8 mouse cellular contexts compared by ENCODE assay signal in genomic region chr15:78876258-78876696, GRCm38 (mm10). TPM values are rescaled to one million over a fixed set of nuclear protein-coding genes. Genes with fewer than 3 reads are reported as not detected.
DNase-seq lines count a peak whose midpoint lies in the region; ATAC-seq lines count a peak whose summit lies in the region.

No protein-coding gene starts in this region.

- H3K36me3 ChIP-seq in hindbrain, embryonic 15.5 days: no peaks in the 10 kb centered on the region

- peaks cover 31% of the 10 kb centered on the region for H3K4me1 ChIP-seq in hindbrain, embryonic 15.5 days (replicated peaks)

- peak overlapping the region; percentile 75 for H3K4me2 ChIP-seq in hindbrain, embryonic 15.5 days

- peak overlapping the region; percentile 90 for H3K4me3 ChIP-seq in hindbrain, embryonic 15.5 days

- 3% methylated on average over 17 of the region's 17 CpGs for WGBS in hindbrain, embryonic 15.5 days

- peak overlapping the region; percentile 87 for H3K9ac ChIP-seq in hindbrain, embryonic 15.5 days

- DNase-seq in T-cell, adult 2 months (ENCODE audit: low spot score): peak; percentile 48
- DNase-seq in cerebellum, postnatal 4 days (ENCODE audit: low spot score in 2 of 2): peak; percentile 78 to 86
- peak; percentile 56 to 69 for DNase-seq in frontal cortex, postnatal 25 days (ENCODE audit: low spot score in 2 of 2)
- peak; percentile 57 for DNase-seq in left cerebral cortex, adult 11 months (ENCODE audit: low spot score)
- DNase-seq in lung, postnatal 25 days (ENCODE audit: low spot score): peak; percentile 90
- peak; percentile 43 for DNase-seq in retina, adult 2 months (ENCODE audit: low read depth, low spot score)
- DNase-seq in thymus, postnatal 4 days: peak; percentile 82

- no peaks in the 10 kb centered on the region for H3K9me3 ChIP-seq in hindbrain, embryonic 15.5 days

- H3K27ac ChIP-seq in hindbrain, embryonic 15.5 days (replicated peaks): peak overlapping the region; percentile 100

- ATAC-seq in hindbrain, embryonic 15.5 days (ENCODE audit: low FRiP score, low read depth): peak; percentile 20; the same call in 1 of the 2 replicates

- H3K27me3 ChIP-seq in hindbrain, embryonic 15.5 days: no peaks in the 10 kb centered on the region

RNA-seq across cellular contexts. Expression of gene Gga1, which starts 0.7 kb away (rescaled TPM):
- 44.7 and 51.9 TPM in 2 replicates for polyA plus RNA-seq in hindbrain, embryonic 15.5 days (2015; fragmentation: Nextera tagmentation; extraction: Ambion mirVana)

RNA-seq across cellular contexts. Expression of gene Lgals2, which starts 20.9 kb away (rescaled TPM):
- polyA plus RNA-seq in hindbrain, embryonic 15.5 days (2015; fragmentation: Nextera tagmentation; extraction: Ambion mirVana): 0.68 TPM in 1 of 2 replicates, not detected in the other

RNA-seq across cellular contexts. Expression of gene Gm49510, which starts 23.2 kb away (rescaled TPM):
- not detected in 2 replicates for polyA plus RNA-seq in hindbrain, embryonic 15.5 days (2015; fragmentation: Nextera tagmentation; extraction: Ambion mirVana)

RNA-seq across cellular contexts. Expression of gene Sh3bp1, which starts 23.3 kb away (rescaled TPM):
- 4.2 and 4.5 TPM in 2 replicates for polyA plus RNA-seq in hindbrain, embryonic 15.5 days (2015; fragmentation: Nextera tagmentation; extraction: Ambion mirVana)

RNA-seq across cellular contexts. Expression of gene Cdc42ep1, which starts 33.9 kb away (rescaled TPM):
- polyA plus RNA-seq in hindbrain, embryonic 15.5 days (2015; fragmentation: Nextera tagmentation; extraction: Ambion mirVana): 14.7 and 15.5 TPM in 2 replicates

Comparison
In these comparisons a context has a peak if more than half of its experiments do, and no peak if none do; other contexts are left out.
1. Peak in every context shown above with its lines: DNase-seq, ATAC-seq, H3K4me3 ChIP-seq and H3K27ac ChIP-seq.